10 mouse cellular contexts compared by ENCODE assay signal in the genomic region with DNA sequence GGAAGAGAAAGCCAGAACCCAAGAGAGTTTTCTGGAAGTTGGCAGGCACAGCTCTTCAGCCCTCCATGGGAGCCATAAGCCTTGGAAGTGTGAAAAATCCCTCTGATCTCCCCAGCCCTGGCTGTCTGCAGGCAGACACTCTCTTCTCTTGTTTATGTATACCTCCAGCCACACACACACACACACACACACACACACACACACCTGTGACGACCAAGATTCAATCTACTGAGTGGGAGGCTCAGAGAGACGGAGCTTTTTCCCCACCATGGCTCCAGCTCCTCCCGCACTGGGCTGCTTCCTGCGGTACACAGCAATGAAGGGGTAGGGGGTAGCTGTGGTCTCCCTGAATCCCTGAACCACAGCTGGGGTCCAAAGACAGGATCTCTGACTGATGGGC. TPM values are rescaled to one million over a fixed set of nuclear protein-coding genes. Genes with fewer than 3 reads are reported as not detected.
A peak's percentile ranks its signal among the peaks of the same experiment; 100 is the strongest.
DNase-seq lines count a peak whose midpoint lies in the region; ATAC-seq lines count a peak whose summit lies in the region.
"Had no signal": no experiment of that assay in that cellular context is flagged by ENCODE, and none has a peak within 500 bp of the region (broad histone marks: within the 10 kb centered on the region; RNA-seq: fewer than 3 reads in every experiment).

No protein-coding gene starts in this region.

- ATAC-seq in kidney, embryonic 15.5 days (replicated peaks; ENCODE audit: low FRiP score), result no peak
- ATAC-seq in forebrain, embryonic 11.5 days (replicated peaks; ENCODE audit: low FRiP score), result no peak
- ATAC-seq in limb, embryonic 12.5 days (ENCODE audit: insufficient number of reproducible peaks, insufficient read depth, low FRiP score, low TSS enrichment, low read depth), result no peak
- ATAC-seq in neural tube, embryonic 15.5 days (ENCODE audit: low FRiP score), result no peak
- ATAC-seq in frontal cortex, adult (ENCODE audit: low TSS enrichment), result no peak

- 16% methylated on average over 4 of the region's 4 CpGs for WGBS in kidney, embryonic 15.5 days
- 68% methylated on average over 4 of the region's 4 CpGs for WGBS in forebrain, embryonic 11.5 days
- 25% methylated on average over 4 of the region's 4 CpGs for WGBS in limb, embryonic 12.5 days
- 34% methylated on average over 4 of the region's 4 CpGs for WGBS in neural tube, embryonic 15.5 days

- peak overlapping the region; percentile 93 for H3K4me2 ChIP-seq in kidney, embryonic 15.5 days
- peak overlapping the region; percentile 99 for H3K4me2 ChIP-seq in forebrain, embryonic 11.5 days (ENCODE audit: low read depth, low read length, severe bottlenecking)
- peak overlapping the region; percentile 92 for H3K4me2 ChIP-seq in limb, embryonic 12.5 days
- peak overlapping the region; percentile 90 for H3K4me2 ChIP-seq in neural tube, embryonic 15.5 days

- no peak overlapping the region for H3K27ac ChIP-seq in kidney, embryonic 15.5 days
- H3K27ac ChIP-seq in forebrain, embryonic 11.5 days (ENCODE audit: low read depth, low read length), result no peak overlapping the region
- H3K27ac ChIP-seq in limb, embryonic 12.5 days, result no peak overlapping the region
- peak overlapping the region; percentile 75 for H3K27ac ChIP-seq in neural tube, embryonic 15.5 days (replicated peaks)

- peak overlapping the region; percentile 79 for H3K4me3 ChIP-seq in kidney, embryonic 15.5 days (replicated peaks)
- no peak overlapping the region for H3K4me3 ChIP-seq in forebrain, embryonic 11.5 days (ENCODE audit: low read depth, low read length)
- peak overlapping the region; percentile 79 for H3K4me3 ChIP-seq in limb, embryonic 12.5 days (replicated peaks)
- peak overlapping the region; percentile 61 for H3K4me3 ChIP-seq in neural tube, embryonic 15.5 days (replicated peaks)

- peaks cover 44% of the 10 kb centered on the region for H3K4me1 ChIP-seq in kidney, embryonic 15.5 days
- H3K4me1 ChIP-seq in forebrain, embryonic 11.5 days (replicated peaks; ENCODE audit: control insufficient read depth, insufficient read depth, low read length), result peaks cover 27% of the 10 kb centered on the region
- peaks cover 52% of the 10 kb centered on the region for H3K4me1 ChIP-seq in limb, embryonic 12.5 days (replicated peaks)
- peaks cover 49% of the 10 kb centered on the region for H3K4me1 ChIP-seq in neural tube, embryonic 15.5 days

- DNase-seq in kidney, postnatal 10 days, result no peak
- DNase-seq in forebrain, embryonic 11.5 days (ENCODE audit: low spot score), result no peak
- no peak for DNase-seq in MN1 (ENCODE audit: low spot score)
- no peak for DNase-seq in adrenal gland, postnatal 10 days
- DNase-seq: kidney, adult 9 months had no signal

- H3K36me3 ChIP-seq in kidney, embryonic 15.5 days, result no peaks in the 10 kb centered on the region
- no peaks in the 10 kb centered on the region for H3K36me3 ChIP-seq in forebrain, embryonic 11.5 days (ENCODE audit: control insufficient read depth, insufficient read depth, low read length)
- H3K36me3 ChIP-seq in limb, embryonic 12.5 days, result no peaks in the 10 kb centered on the region
- no peaks in the 10 kb centered on the region for H3K36me3 ChIP-seq in neural tube, embryonic 15.5 days
- H3K36me3 ChIP-seq: G1E had no signal

- peak overlapping the region; percentile 24; the same call in 1 of the 2 replicates for H3K9ac ChIP-seq in kidney, embryonic 15.5 days
- peak overlapping the region; percentile 7; the same call in 1 of the 2 replicates for H3K9ac ChIP-seq in forebrain, embryonic 11.5 days (ENCODE audit: low read length)
- H3K9ac ChIP-seq in limb, embryonic 12.5 days (replicated peaks), result no peak overlapping the region; the same call in 1 of the 2 replicates
- 0 out of 2 replicates have a peak overlapping the region, but pooled peaks have one; percentile 21 for H3K9ac ChIP-seq in neural tube, embryonic 15.5 days (replicated peaks)

- no peaks in the 10 kb centered on the region for H3K9me3 ChIP-seq in kidney, embryonic 15.5 days (replicated peaks)
- H3K9me3 ChIP-seq in forebrain, embryonic 11.5 days (ENCODE audit: control insufficient read depth, low read length), result no peaks in the 10 kb centered on the region
- no peaks in the 10 kb centered on the region for H3K9me3 ChIP-seq in limb, embryonic 12.5 days
- no peaks in the 10 kb centered on the region for H3K9me3 ChIP-seq in neural tube, embryonic 15.5 days (replicated peaks)
- H3K9me3 ChIP-seq: G1E had no signal

- H3K27me3 ChIP-seq in kidney, embryonic 15.5 days, result no peaks in the 10 kb centered on the region
- H3K27me3 ChIP-seq in forebrain, embryonic 11.5 days (ENCODE audit: control insufficient read depth, insufficient read depth, low read length), result no peaks in the 10 kb centered on the region; the same call in 1 of the 2 replicates
- H3K27me3 ChIP-seq in limb, embryonic 12.5 days, result no peaks in the 10 kb centered on the region; the same call in 1 of the 2 replicates
- H3K27me3 ChIP-seq in neural tube, embryonic 15.5 days (replicated peaks), result peaks cover 11% of the 10 kb centered on the region; the same call in 1 of the 2 replicates

RNA-seq across cellular contexts. Expression of a gene that starts 2.4 kb away (rescaled TPM):
- polyA plus RNA-seq in kidney, embryonic 15.5 days (2015; fragmentation: Nextera tagmentation; extraction: Ambion mirVana), result 18.3 and 21.0 TPM in 2 replicates
- 12.8 and 15.2 TPM in 2 replicates for polyA plus RNA-seq in forebrain, embryonic 11.5 days (2014; fragmentation: Nextera tagmentation; extraction: Ambion mirVana)
- 28.6 and 32.6 TPM in 2 replicates for polyA plus RNA-seq in limb, embryonic 12.5 days (2016; fragmentation: Nextera tagmentation; extraction: Ambion mirVana)
- polyA plus RNA-seq in neural tube, embryonic 15.5 days (2015; fragmentation: Nextera tagmentation; extraction: Ambion mirVana), result 13.4 and 17.0 TPM in 2 replicates
- total RNA-seq in adrenal gland, postnatal 10 days (2021), result 10 to 100 TPM; 40.5 to 42.0 TPM
- polyA plus RNA-seq: G1E had no signal
